Mouse (Mus musculus): ENCODE data around the gene Zmym4.

DNA sequence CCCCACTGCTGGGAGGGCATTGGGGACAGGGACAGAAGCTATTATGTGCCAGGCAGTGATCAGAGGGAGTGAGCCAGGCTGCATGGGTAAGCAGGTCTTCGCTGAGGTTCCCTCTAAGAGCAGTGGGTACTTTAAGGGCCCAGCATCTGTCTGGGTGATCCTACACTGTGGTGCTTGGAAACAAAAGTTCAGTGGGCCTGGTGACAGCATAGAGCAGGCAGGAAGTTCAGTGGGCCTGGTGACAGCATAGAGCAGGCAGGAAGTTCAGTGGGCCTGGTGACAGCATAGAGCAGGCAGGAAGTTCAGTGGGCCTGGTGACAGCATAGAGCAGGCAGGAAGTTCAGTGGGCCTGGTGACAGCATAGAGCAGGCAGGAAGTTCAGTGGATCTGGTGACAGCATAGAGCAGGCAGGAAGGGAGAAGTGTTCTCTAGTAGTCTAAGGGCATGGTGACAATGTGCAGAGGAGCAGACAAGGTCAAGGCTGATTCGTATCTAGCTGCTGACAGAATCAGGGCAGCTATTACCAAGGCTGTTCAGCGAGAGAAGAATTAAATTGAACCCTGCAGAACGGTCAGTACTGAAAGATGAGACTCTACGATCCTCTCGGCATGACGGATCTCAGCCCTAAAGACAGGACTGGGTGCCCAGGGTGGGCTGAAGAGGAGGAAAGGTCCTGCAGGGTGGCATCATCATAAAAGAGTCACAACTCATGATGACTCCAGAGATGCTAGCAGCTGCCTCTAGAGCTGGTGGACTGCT, 117.7 kb downstream of the Zmym4 start:
- no peak for TF ChIP-seq POLR2A (IDR thresholded peaks at IDR 0.05; ENCODE audit: extremely low read depth, insufficient read depth, low read length)
- TF ChIP-seq CTCF (IDR thresholded peaks at IDR 0.05; ENCODE audit: extremely low read depth, insufficient read depth, low read length) = no peak

Data from cortical plate, adult 2 months (tissue).